Mouse (Mus musculus) cerebellum, adult 11-12 months (tissue): ENCODE data around the gene B3gnt9.
"Not testable (repeated sequence)": the region's sequence is repeated elsewhere in the genome, so short reads cannot be mapped to it uniquely, and the experiment has no call there.

Experiments used
- DNase-seq: peaks from one replicate; pipeline ENCODE4 v3.0.0; 2022

B3gnt9 gene

DNA sequence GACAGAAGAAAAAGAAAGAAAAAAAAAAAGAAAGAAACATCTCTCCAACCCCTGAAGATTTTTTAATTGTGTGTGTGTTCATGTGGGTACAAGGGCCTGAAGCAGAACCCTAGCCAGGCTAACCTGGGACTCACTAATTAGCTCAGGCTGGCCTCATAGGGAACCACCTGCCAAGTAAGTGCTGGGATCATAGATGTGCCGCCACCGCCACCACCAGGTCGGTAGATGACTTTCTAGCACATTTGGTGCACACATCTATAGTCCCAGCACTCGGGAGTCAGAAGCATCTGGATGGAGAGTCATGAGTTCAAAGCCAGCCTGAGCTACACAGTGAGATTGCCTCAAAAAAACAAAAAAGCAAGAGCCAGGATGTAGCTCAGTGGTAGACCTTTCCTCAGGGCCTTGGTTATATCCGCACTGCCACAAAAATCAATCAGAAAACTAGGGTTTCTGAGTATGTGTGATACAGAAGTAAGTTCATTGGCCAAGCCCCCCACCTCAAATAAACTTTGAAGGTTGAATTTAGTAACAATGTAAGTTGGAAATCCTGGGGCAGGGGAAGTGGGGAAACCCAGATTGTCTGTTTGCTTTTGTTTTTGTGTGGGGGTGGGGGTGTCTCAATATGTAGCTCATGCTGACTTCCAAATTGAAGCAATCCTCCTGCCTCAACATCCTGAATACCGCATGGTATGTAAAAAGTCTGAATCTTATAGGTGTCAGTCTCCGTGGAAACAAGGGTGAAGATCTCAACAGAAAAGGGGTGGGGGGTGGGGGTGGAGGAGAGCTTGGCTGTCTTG, 2.6 kb upstream of the B3gnt9 start:
- no peak for DNase-seq

DNA sequence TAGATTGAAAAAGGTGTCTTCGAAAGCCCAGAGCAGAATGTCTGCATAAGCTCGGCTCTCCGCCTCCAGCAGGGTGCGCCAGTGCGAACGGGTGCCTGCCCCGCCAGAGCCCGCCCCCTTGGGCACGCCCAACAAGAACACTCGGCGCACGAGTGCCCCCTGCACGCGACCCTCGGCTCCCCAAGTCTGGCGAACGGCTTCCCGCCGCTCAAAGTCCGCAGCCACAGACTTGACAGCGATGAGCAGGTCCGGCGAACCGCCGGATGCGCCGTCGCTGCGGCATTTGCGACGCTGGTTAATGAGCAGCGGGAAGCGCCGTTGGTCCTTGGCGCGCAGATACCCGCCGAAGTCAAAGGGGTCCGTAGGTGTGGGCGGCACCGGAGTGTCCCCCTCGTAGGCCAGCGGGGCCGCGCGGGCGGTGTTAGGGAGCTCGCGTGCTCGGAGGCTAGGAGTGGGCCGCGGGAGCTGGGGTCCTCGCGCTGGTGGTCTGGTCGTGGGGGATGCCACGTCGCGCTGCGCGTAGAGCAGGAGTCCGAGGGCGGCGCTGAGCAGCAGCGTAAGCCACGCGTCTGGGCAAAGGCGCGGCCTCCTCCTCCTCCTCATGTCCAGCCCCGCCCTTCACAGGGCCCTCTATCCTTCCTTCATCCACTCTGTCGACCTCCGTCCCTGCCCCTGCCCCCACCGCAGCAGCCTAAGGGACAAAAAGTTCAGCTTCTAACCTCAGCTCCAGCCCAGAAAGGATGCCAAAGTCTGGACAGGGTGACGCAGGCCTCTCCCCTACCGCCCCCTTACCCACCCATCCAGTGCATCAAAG, 594 bp downstream of the B3gnt9 start:
- peak; percentile 77 for DNase-seq

GRCm38 (mm10) chr8:105253766-105254151, 1.2 kb downstream of the B3gnt9 start:
- peak; percentile 31 for DNase-seq

- DNase-seq = no peak
Measured at GRCm38 (mm10) chr8:105252680-105253537, 2.0 kb downstream of the B3gnt9 start.

- DNase-seq = no peak
Measured at GRCm38 (mm10) chr8:105251954-105252353, 3.0 kb downstream of the B3gnt9 start.

DNA sequence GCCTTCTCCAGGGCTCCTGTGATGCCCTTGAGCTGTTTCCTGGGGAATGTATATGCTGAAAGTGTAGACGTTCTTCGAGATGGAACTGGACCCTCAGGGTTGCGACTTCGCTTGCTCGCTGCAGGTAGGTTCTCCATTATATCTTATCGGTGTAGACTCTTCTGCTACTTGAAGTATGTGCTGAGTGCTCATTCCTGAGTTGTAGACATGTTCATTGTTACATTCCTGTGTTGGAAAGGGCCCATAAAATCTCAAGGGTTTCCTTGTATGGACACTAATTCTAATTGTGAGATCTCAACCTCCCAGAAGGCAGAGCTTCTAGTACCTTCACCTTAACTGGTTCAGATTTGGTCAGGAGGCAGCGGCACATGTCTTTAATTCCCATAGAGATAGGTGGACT, 13.9 kb downstream of the B3gnt9 start:
- no peak for DNase-seq

DNA sequence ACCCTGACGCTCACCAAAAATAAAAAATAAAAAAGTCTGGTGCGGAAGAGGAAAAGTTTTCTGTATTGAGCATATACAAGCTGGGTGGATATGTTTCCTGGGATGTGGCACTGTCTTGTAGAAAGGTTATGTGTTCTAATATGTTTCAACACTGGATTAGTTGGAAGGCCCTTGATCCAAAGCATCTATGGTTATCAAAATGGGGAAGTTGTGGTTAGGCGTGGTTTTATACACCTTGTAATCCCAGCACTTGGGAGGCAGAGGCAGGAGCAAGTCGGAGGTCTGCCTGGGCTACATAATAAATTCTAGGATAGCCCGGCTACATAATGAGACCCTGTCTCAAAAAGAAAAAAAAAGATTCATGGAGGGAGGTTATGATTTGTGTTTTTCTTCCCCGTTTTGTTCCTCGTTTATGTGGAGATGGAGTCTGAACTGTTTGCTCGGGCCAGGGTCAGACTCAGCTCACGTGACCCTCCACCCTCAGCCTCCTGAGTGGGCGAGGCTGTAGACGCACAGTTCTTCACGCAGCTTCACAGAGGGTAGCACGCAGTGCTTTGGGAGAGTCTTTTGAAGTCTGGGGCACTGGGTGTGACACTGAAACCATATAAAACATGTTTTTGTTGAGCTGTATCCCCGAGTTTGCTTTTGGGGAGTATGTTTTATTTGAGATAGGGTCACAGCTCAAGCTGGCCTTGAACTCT, 17.4 kb downstream of the B3gnt9 start:
- DNase-seq = no peak

DNA sequence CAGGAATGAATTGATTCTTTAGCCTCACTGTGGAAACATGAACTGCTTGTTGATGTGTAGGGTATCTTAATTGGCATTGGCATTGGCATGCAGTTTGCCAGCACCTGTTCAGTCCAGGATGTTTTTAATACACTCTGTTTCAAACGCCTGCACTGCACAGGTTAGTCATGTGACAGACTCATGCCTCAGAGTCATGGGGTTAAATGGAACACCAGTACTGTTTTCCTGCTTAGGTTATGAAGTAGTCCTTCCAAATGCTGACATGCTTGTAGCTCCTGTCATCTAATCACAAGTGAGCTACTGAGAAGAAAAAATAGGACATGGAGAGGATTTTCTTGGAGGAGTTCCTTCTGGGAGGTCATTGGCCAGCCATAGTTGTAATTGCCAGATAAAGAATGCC, 19.7 kb downstream of the B3gnt9 start:
- no peak for DNase-seq

DNA sequence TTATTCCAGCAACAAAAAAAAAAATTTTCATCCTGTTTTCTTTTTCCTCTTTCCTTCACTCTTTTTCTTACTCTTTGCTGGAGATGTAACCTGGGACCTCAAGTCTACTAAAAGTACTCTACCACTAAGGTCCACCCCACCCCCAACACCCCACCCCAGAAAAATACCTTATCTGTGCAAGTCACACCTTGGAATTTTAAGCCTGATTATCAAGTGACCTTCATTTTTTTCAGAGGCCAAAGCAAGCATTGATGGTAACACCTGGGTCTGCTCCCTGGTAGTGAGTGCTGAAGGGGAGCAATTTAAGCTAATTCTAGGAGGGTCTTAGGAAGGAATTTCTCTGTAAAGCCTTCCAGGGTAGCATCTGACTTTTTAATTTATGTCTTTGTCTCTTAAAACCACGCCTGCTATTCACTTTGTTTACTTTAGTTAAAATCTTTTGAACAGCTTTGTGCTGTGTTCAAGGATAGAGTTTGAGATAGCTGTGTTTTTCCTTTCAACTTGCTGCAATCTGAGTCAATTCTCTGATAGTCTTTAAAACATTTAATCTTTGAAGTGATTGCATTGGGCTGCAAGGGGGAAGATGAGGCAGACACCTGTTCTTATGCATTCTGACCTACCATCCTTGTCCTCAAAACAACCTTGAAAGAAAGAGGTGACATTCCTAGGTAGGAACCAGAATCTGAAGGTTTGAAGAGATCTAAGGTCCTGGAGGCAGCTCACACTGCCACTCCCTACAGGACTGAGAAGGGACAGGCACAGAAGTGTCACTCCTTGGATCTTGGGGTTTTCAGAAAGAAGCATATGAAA, 21.6 kb downstream of the B3gnt9 start:
- no peak for DNase-seq

DNA sequence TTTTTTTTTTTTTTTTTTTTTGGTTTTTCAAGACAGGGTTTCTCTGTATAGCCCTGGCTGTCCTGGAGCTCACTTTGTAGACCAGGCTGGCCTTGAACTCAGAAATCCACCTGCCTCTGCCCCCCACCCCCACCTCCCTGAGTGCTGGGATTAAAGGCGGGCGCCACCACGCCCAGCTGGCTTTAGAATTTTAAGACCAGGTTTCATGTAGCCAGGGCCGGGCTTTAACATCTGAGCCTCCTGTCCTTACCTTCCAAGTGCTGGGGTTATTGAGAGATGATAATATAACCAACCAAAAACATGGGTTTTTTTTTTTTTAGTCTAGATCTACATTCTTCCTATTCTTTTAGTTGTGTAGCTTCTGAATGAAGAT, 22.6 kb downstream of the B3gnt9 start:
- not testable (repeated sequence) for DNase-seq

DNA sequence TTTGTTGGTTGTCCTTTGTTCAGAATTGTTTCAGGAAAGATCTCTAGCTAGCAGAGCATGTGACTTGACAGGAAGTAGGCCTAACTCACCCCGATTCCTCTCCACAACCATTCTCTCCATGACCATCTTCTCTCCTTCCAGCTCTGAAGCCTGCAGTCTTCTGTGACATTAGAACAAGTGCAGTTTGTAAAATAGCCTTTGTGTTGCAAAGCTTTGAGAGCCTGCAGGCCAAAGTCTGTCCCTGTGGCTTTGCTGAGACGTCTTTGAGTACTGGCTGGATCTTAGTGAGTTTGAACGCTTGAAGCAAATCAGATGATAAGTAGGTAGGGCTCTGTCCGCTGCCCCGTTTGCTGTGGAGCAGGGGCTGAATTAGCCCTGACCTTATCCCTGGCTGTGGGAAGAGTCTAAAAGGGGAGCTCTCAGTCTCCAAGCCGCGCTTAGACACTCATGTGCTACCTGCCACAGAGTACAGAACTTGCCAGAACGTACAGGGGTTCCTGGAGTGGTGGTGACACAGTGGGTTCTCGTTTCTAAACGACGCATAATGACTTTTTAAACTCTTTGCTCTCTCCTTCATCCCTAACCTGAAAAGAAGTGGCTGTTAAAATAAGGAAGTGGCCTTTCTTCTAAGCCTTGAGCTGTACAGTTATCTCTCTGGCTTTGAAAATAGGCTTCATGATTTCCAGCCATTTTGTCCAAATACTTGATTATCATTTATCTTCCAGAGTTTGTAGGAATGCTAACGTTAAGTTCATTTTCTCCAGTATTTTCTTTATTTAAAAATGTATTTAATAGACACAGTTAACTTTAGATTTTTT, 23.2 kb downstream of the B3gnt9 start:
- no peak for DNase-seq

DNA sequence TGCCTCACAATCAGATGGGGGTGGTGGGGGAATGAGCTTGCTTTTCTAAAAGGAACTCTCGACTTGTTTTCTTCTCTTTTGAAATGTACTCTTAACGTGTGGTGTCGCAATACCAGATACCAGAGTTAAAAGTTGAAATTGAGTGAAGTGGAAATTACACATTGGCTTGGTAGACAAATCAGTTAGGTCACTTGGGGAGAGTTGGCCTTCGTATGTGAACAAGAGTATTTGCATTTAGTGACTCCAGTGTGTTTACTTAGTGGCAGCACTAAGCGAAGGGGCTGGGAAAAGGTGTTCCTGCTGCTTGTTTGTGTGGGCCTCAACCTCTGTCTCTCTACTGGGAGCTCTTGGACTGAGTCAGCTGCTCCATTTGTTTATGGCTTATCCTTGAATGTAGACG, 29.0 kb downstream of the B3gnt9 start:
- DNase-seq = no peak

- DNase-seq = no peak
Measured at GRCm38 (mm10) chr8:105225272-105225593, 29.7 kb downstream of the B3gnt9 start.

DNA sequence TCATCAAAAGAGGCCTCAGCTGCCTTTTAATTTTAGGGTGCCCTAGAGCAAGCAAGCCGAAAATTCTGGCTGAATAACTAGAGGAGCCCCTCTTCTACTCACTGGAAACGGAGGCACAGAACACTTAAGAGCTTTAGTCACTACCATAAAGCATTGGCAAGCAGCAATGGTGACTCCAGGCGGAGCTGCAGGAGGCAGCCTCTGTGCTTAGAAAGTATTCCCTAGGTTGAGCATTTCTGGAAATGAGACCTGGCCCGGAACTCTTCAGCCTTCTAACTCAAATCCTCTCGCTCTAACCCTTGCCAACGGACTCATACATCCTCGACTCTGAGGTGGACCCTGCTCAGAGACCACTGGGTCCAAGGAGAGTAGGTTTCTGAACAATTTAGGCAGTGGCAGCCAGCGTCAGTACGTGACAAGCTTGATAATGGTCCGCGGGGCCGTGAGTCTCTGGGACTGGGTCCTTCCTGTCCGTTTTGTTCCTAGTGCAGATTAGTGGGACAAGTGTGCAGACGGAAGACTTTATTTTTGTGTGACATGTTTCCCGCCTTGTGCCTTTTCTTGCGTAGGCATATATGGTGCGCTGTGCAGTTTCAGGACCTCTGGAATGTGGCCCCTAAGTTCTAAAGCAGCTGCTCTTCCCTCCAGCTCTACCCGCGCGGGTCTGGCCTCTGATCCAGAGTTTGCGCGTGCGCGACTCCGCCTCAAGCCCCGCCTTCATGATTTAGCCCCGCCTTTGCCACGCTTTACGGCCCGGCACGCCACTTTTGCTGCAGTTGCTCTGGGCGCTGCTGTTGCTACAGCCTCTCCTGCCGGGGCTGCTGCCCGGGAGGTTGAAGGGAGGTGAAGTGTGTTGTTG, 30.3 kb downstream of the B3gnt9 start, which contains the start of gene D230025D16Rik:
D230025D16Rik (plus strand) TSS at position 733 of the 859 bp plus-strand sequence.
- DNase-seq = peak; percentile 91

DNA sequence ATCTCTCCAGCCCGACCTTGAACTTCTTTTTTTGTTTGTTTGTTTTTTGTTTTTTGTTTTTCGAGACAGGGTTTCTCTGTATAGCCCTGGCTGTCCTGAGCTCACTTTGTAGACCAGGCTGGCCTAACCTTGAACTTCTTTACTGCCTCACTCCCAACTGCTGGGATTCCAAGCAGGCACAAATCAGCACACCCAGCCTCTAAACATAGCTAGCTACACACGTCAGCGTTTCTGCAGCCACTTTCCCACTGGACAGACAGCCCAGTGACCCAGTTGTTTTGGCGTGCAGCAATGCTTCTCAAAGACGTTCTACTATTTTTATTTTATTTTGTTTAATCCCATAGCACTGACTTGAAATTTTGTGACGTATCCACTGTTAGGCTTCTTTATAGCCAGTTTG, 31.1 kb downstream of the B3gnt9 start:
- peak; percentile 18 for DNase-seq

DNA sequence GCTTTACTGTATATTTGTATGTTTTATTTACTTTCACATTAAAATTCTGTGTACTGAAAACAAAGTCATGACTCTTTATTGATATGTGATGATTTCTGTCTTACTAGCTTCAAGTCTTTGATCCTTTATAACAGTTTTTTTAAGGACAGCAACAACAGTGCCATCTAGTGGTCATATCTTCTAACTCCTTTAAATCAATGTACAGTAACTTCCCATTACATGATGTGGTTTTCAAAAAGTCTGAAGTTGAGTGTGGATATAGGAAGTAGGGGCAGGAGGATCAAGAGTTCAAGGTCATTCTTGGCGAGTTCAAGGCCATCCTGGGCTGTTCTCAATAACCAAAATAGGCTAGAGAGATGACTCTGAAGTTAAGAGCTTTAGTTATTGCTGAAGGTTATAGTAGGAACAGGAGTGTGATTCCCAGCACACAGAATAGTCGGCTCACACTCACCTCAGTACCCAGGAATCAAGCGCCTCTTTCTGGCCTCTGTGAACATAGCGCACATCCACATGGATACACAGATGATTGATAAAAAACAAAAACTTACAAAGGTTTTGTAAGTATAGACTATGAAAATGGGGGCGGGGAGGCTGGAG, 36.9 kb downstream of the B3gnt9 start:
- DNase-seq = no peak

DNA sequence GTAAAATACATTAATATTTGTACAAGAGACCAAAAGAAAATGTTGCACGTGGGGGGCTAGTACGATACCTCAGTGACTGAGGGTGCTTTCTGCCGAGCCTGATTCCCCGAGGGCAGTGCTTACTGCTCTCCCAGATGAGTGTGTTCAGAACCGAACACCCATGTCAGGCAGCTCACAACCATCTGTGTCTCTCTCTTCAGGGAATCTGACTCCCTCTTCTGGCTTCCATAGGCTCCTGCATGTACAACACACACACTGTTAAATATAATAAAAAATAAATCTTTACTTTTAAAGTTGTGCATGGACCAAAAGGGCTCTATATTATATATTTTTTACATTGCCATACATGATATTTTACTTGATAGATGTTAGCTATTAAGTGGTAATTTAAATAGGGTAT, 40.8 kb downstream of the B3gnt9 start:
- DNase-seq = no peak

DNA sequence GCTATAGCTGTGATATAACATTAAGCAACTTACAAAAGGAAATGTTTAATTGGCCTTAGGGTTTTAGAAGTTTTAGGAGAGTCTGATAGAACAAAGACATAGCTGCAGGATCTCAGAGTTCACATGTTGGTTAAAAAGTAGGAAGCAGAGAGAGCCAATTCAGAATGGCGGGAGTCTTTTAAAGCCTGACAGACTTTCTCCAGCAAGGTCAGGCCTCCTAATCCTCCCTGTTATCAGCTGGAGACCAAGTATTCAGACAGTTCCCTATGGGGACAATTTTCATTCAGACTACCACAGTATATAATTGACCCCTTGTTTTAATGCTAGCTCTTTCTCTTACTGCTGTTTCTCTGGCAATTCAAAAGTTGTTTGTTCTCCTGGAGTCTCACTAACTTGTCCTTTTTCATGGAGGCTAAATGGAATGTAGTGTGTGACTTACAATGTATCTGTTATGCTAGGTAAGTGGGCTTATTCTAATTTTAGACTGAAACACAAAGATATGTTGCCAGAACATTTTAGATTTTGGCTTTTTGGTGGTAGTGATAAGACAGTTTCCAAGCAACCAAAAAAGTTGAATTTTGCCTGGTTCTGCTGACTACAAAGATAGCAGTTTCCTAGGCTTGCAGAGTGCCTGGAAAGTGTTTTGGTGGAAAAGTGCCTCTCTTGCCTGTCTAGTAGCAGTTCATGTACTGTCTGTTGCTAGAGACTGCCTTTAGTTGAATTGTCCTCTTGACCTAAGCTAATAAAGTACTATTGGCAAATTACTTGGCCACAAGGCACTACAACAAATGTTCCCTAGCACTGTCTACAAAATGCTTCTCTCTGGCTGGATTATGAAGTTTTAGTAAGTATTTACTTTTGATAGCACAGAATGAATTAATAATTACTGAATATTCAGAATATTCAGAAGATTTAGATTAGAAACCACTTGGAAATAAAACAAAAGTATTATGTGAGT, 45.5 kb downstream of the B3gnt9 start:
- no peak for DNase-seq
